Mouse (Mus musculus) kidney, embryonic 14.5 days (tissue): ENCODE results near the gene Tmed8. TPM values are rescaled to one million over a fixed set of nuclear protein-coding genes. Genes with fewer than 3 reads are reported as not detected.
"Not testable (repeated sequence)": the region's sequence is repeated elsewhere in the genome, so short reads cannot be mapped to it uniquely, and the experiment has no call there.

Source experiments
- ATAC-seq: fragments of 200-750 bp; cut with Nextera tagmentation; 2 replicates; pipeline ENCODE4 v1.8.0; 2017; ENCODE audit warnings: moderate number of reproducible peaks, mild to moderate bottlenecking, moderate TSS enrichment, moderate library complexity; ENCODE audit not compliant: low FRiP score, low TSS enrichment
- H3K27ac ChIP-seq: fragments of 300-500 bp; sonication (generic); 2 replicates; pipeline ENCODE4 v1.5.1; 2014; ENCODE audit warnings: low read depth, mild to moderate bottlenecking, low read length, moderate library complexity, mixed read lengths
- H3K27me3 ChIP-seq: fragments of 300-500 bp; sonication (generic); 2 replicates; pipeline ENCODE4 v1.6.1; 2014; ENCODE audit warnings: mild to moderate bottlenecking, low read length; ENCODE audit not compliant: control insufficient read depth, insufficient read depth
- H3K36me3 ChIP-seq: fragments of 300-500 bp; sonication (generic); 2 replicates; pipeline ENCODE4 v1.6.1; 2014; ENCODE audit warnings: low read length, mixed read lengths; ENCODE audit not compliant: control insufficient read depth, insufficient read depth
- H3K4me1 ChIP-seq: fragments of 300-500 bp; sonication (generic); 2 replicates; pipeline ENCODE4 v1.6.1; 2014; ENCODE audit warnings: low read length, mixed read lengths; ENCODE audit not compliant: control insufficient read depth, insufficient read depth
- H3K4me2 ChIP-seq: fragments of 300-500 bp; sonication (generic); replicated peaks from 2 replicates; pipeline ENCODE4 v1.6.1; 2014; ENCODE audit warnings: low read depth, mild to moderate bottlenecking, low read length
- H3K4me3 ChIP-seq: fragments of 300-500 bp; sonication (generic); 2 replicates; pipeline ENCODE4 v1.5.1; 2014; ENCODE audit warnings: mild to moderate bottlenecking, low read length
- H3K9ac ChIP-seq: fragments of 300-500 bp; sonication (generic); 2 replicates; pipeline ENCODE4 v1.6.1; 2014; ENCODE audit warnings: low read depth, mild to moderate bottlenecking, low read length, moderate library complexity
- H3K9me3 ChIP-seq: fragments of 300-500 bp; sonication (generic); 2 replicates; pipeline ENCODE4 v1.6.1; 2016; ENCODE audit warnings: low read length; ENCODE audit not compliant: control insufficient read depth
- WGBS: fragments of 180-500 bp; shearing (Covaris S2); extraction: QIAGEN DNeasy Blood & Tissue Kit; methylation state at CpG from one replicate; pipeline ENCODE4 v1.1.7; 2014; 5-methylcytosine and 5-hydroxymethylcytosine counted together
- polyA plus RNA-seq: library from polyadenylated mRNA; unstranded; fragments of >200 nt; fragmentation: Nextera tagmentation; extraction: Ambion mirVana; gene quantifications from 2 replicates; pipeline ENCODE4 v1.2.1, GENCODE M21; 2014

The Tmed8 gene
- polyA plus RNA-seq, 1 experiment from 2014 or later, result 2.9 TPM

DNA sequence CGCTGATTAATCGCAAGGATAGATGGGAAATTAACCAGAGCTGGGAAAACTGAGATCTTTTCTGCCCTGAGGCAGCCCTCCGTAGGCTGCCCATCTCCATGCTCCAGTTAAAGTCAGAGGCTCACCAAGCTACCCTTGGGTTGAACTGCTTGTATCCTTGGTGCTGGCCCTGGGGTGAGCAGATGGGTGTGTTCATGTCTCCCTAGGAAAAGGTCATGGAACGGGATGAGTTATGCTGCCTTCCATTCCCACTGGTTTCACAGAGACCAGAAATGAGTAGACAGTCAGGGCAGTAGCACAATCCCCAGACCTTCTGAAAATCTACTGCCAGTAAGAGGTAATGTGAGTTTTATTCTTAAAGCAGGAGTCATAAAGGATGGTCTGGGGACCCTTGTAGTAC lies 22.6 kb downstream of the Tmed8 start:
- Histone ChIP-seq H3K27ac (no peak overlapping the region), H3K36me3 (0 out of 2 replicates have a peak, but pooled peaks cover 3% of the 10 kb centered on the region), H3K4me2 (no peak overlapping the region), H3K27me3 (no peaks in the 10 kb centered on the region), H3K4me1 (no peaks in the 10 kb centered on the region), H3K4me3 (no peak overlapping the region), H3K9ac (no peak overlapping the region), H3K9me3 (no peaks in the 10 kb centered on the region)
- WGBS, result 96% methylated on average over 4 of the region's 4 CpGs
- ATAC-seq, result no peak

DNA sequence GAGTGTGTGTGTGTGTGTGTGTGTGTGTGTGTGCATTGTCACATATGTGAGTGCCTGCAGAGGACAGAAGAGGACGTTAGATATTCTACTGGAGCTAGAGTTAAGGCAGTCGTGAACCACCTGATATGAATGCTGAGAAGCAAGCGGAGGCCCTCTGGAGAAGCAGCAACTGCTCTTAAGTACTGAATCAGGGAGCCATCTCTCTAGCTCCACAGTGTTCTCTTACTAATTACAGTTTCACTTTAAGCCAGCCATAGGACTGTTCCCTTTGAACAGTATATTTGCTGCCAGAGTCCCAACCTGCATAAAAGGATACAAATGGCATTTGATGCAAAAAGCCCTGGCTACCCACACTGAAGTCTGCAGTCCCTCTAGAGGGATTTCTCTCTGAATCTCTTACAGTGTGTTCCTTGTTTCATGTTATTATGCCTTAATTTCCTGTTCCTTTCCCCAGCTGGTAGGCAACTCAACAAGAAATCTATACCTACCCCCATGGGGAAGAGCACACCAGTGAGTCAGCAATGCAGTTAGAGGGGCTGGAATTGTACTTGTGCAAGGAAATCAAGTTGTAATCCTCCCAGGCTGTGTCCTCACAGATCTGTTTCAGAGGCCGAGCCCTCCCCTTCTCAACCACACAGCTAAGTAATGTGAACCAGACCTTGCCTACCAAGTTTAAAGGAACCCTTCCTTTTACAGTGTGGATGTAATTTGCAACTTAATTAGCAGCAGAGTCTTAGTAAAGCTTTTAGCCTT lies 24.9 kb downstream of the Tmed8 start:
- Histone ChIP-seq H3K9me3 (no peaks in the 10 kb centered on the region), H3K27ac (no peak overlapping the region), H3K27me3 (no peaks in the 10 kb centered on the region), H3K9ac (no peak overlapping the region), H3K4me2 (no peak overlapping the region), H3K4me3 (no peak overlapping the region), H3K36me3 (peaks cover 18% of the 10 kb centered on the region; the same call in 1 of the 2 replicates), H3K4me1 (no peaks in the 10 kb centered on the region)
- WGBS, result 73% methylated on average over 4 of the region's 4 CpGs
- no peak for ATAC-seq

DNA sequence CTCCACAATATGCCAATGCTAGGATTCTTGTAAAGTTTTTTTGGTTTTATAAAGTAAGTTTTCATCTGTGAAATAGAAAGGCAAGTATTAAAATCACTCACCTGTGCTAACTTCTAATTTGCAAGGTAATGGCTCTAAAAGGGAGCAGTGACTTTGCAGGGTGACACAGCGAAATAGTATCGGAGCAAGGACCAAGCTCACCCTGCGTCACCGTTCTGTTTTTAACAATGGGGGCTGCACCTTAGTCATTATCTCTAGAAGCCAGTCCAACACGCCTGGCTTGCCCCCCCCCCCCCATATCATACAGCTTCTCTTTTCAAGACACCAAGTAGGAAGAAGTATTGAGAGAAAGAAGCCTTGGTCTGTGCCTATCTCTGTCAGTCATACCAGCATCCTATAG lies 39.4 kb downstream of the Tmed8 start:
- no peaks in the 10 kb centered on the region for H3K9me3 ChIP-seq
- no peaks in the 10 kb centered on the region for H3K27me3 ChIP-seq
- ATAC-seq, result no peak
- peaks cover 9% of the 10 kb centered on the region; the same call in 1 of the 2 replicates for H3K36me3 ChIP-seq
- H3K9ac ChIP-seq, result no peak overlapping the region
- no peak overlapping the region for H3K4me3 ChIP-seq
- no peaks in the 10 kb centered on the region for H3K4me1 ChIP-seq
- H3K27ac ChIP-seq, result no peak overlapping the region
- H3K4me2 ChIP-seq, result no peak overlapping the region
- WGBS, result 92% methylated on average over 5 of the region's 5 CpGs

DNA sequence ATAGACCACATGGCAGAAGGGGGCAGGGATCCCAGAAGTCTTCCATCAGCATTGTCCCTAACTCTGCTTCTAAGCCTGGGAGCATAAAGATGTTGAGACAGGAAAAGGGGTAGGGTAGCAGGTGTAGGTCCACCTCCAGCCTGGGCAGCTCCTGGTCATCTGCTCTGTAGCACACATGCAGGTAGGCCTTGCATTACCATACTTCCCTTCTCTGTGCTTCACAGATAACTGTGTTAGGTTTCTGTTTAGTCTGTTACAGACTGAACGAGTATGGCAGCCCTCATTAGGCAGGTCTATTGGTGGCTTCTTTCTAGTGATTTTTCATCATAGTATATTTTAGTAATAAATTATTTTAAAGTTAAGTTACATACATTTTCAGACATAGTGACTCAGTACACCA lies 39.9 kb downstream of the Tmed8 start:
- WGBS, result 81% methylated on average over 1 of the region's 1 CpGs
- Histone ChIP-seq H3K27me3 (no peaks in the 10 kb centered on the region), H3K27ac (no peak overlapping the region), H3K4me1 (no peaks in the 10 kb centered on the region), H3K36me3 (peaks cover 9% of the 10 kb centered on the region; the same call in 1 of the 2 replicates), H3K9me3 (no peaks in the 10 kb centered on the region), H3K4me2 (no peak overlapping the region), H3K9ac (no peak overlapping the region), H3K4me3 (no peak overlapping the region)
- no peak for ATAC-seq

DNA sequence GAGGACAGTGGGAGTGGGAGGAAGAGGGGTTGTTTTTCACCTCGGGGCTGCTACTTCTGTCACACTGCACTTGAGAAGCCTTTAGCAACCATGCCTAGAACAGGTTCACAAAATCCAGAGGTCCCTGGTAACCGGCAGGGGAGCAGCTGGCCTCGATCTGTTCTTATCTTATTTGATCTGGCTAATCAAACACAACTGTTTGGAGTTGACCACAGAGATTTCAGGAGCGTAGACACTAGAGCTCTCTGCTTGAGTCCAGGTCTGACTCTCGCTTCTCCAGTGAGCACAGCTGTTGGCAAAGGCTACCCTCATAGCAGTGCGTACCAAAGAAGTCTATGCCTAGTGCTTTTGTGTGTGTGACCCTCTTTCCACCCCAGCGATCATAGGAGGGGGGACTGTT lies 42.2 kb downstream of the Tmed8 start:
- no peak overlapping the region for H3K27ac ChIP-seq
- no peaks in the 10 kb centered on the region for H3K4me1 ChIP-seq
- no peak overlapping the region for H3K4me2 ChIP-seq
- H3K9me3 ChIP-seq, result no peaks in the 10 kb centered on the region
- no peak for ATAC-seq
- 61% methylated on average over 7 of the region's 7 CpGs for WGBS
- H3K36me3 ChIP-seq, result peaks cover 9% of the 10 kb centered on the region; the same call in 1 of the 2 replicates
- H3K9ac ChIP-seq, result no peak overlapping the region
- no peaks in the 10 kb centered on the region for H3K27me3 ChIP-seq
- H3K4me3 ChIP-seq, result no peak overlapping the region

GRCm38 (mm10) chr12:87157361-87157760 lies 42.9 kb downstream of the Tmed8 start:
- no peaks in the 10 kb centered on the region for H3K9me3 ChIP-seq
- no peak overlapping the region for H3K4me2 ChIP-seq
- 0 out of 2 replicates have a peak, but pooled peaks have one; percentile 52 for ATAC-seq
- H3K9ac ChIP-seq, result no peak overlapping the region
- H3K36me3 ChIP-seq, result 0 out of 2 replicates have a peak, but pooled peaks cover 3% of the 10 kb centered on the region
- 49% methylated on average over 4 of the region's 4 CpGs for whole genome bisulfite sequencing
- H3K4me1 ChIP-seq, result no peaks in the 10 kb centered on the region
- no peaks in the 10 kb centered on the region for H3K27me3 ChIP-seq
- H3K27ac ChIP-seq, result no peak overlapping the region
- H3K4me3 ChIP-seq, result no peak overlapping the region

DNA sequence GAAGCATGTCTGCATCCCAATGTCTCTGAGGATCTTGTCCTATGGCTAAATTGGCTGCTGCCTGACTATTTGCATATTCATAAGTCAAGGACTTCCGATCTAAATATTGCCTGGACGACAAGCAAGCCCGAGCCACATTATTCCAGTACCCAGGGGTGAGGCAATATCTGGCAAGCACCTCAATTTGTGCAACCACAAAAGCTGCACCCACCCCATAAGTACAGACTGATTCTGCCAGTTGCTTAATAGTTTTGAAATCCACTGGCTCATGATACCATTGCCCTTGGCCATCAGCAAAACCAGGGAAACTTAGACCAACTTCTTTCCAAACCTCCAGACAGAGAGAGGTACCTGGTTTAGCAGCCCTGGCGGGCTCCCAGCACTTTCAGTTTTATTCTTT lies 45.8 kb downstream of the Tmed8 start:
- not testable (repeated sequence) for H3K27me3 ChIP-seq, H3K9ac ChIP-seq, H3K4me3 ChIP-seq, ATAC-seq, H3K4me1 ChIP-seq, H3K27ac ChIP-seq, H3K36me3 ChIP-seq, H3K4me2 ChIP-seq, H3K9me3 ChIP-seq
- 94% methylated on average over 4 of the region's 4 CpGs for WGBS

- no peak overlapping the region for H3K4me2 ChIP-seq
- H3K4me1 ChIP-seq, result peaks cover 7% of the 10 kb centered on the region; the same call in 1 of the 2 replicates
- peaks cover 8% of the 10 kb centered on the region for H3K9me3 ChIP-seq
- WGBS, result over 99% methylated on average over 5 of the region's 5 CpGs
- no peak overlapping the region for H3K27ac ChIP-seq
- no peak overlapping the region for H3K9ac ChIP-seq
- H3K36me3 ChIP-seq, result no peaks in the 10 kb centered on the region
- no peak overlapping the region for H3K4me3 ChIP-seq
- no peak for ATAC-seq
- no peaks in the 10 kb centered on the region for H3K27me3 ChIP-seq
These were observed 50.8 kb downstream of the Tmed8 start for GRCm38 (mm10) chr12:87149471-87149870.

DNA sequence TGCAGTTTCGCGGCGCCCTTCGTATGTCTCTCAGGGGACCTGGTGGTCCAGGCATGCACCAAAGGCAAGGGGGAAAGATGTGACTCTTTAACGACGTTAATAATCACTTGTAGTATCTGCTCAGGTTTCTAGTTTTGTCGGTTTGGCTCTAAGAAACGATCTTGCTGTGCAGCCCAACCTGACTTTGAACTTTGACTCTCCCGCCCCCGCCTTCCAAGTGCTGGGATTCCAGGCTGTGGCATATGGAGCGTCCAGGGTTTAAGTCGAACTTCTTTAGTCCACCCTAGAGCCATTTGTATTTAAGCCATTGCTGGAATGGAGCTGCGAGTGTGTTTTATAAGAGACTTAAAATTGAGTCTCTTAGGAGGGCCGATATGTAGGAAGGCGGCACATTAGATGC lies 52.1 kb downstream of the Tmed8 start:
- H3K4me1 ChIP-seq, result peaks cover 7% of the 10 kb centered on the region; the same call in 1 of the 2 replicates
- no peak for ATAC-seq
- no peaks in the 10 kb centered on the region for H3K36me3 ChIP-seq
- no peaks in the 10 kb centered on the region for H3K27me3 ChIP-seq
- WGBS, result 20% methylated on average over 15 of the region's 15 CpGs
- peak overlapping the region; percentile 85 for H3K27ac ChIP-seq
- peaks cover 8% of the 10 kb centered on the region for H3K9me3 ChIP-seq
- H3K4me2 ChIP-seq, result peak overlapping the region; percentile 56
- H3K4me3 ChIP-seq, result peak overlapping the region; percentile 94
- peak overlapping the region; percentile 53 for H3K9ac ChIP-seq
